Mouse (Mus musculus) lung, postnatal 14 days (tissue): ENCODE results near the gene Abcc8.

Experiments used
- DNase-seq: peaks from one replicate; pipeline ENCODE4 v3.0.0; 2021

Abcc8 gene

GRCm38 (mm10) chr7:46104256-46104915 lies 75.4 kb downstream of the Abcc8 start:
- no peak for DNase-seq

- DNase-seq, result no peak
These were observed 76.1 kb downstream of the Abcc8 start for GRCm38 (mm10) chr7:46103771-46104170.

GRCm38 (mm10) chr7:46103075-46103591 lies 76.7 kb downstream of the Abcc8 start:
- no peak for DNase-seq

- peak; percentile 74 for DNase-seq
These were observed 79.3 kb downstream of the Abcc8 start, which contains the start of gene Kcnj11 for GRCm38 (mm10) chr7:46100563-46100962. Gene Kcnj11, minus strand, starts transcription at chr7:46100764.

- DNase-seq, result no peak
These were observed 80.2 kb downstream of the Abcc8 start for GRCm38 (mm10) chr7:46099682-46100081.

GRCm38 (mm10) chr7:46098919-46099286 lies 80.9 kb downstream of the Abcc8 start:
- DNase-seq, result no peak

GRCm38 (mm10) chr7:46098221-46098918 lies 81.5 kb downstream of the Abcc8 start:
- no peak for DNase-seq

- DNase-seq, result no peak
These were observed 82.5 kb downstream of the Abcc8 start for GRCm38 (mm10) chr7:46097319-46097783.

GRCm38 (mm10) chr7:46096136-46096535 lies 83.7 kb downstream of the Abcc8 start:
- peak; percentile 76 for DNase-seq

GRCm38 (mm10) chr7:46092803-46093202 lies 87.0 kb downstream of the Abcc8 start:
- DNase-seq, result no peak

GRCm38 (mm10) chr7:46088241-46088640 lies 91.6 kb downstream of the Abcc8 start:
- DNase-seq, result no peak

- DNase-seq, result no peak
These were observed 93.5 kb downstream of the Abcc8 start for GRCm38 (mm10) chr7:46086378-46086777.

GRCm38 (mm10) chr7:46084839-46085513 lies 94.9 kb downstream of the Abcc8 start:
- peak; percentile 10 for DNase-seq

GRCm38 (mm10) chr7:46084024-46084423 lies 95.8 kb downstream of the Abcc8 start:
- no peak for DNase-seq

GRCm38 (mm10) chr7:46077675-46078074 lies 102.2 kb downstream of the Abcc8 start:
- DNase-seq, result no peak

- no peak for DNase-seq
These were observed 103.0 kb downstream of the Abcc8 start for GRCm38 (mm10) chr7:46076844-46077243.

- no peak for DNase-seq
These were observed 111.0 kb downstream of the Abcc8 start for GRCm38 (mm10) chr7:46068831-46069230.

GRCm38 (mm10) chr7:46063296-46063695 lies 116.5 kb downstream of the Abcc8 start:
- no peak for DNase-seq

GRCm38 (mm10) chr7:46061614-46062013 lies 118.2 kb downstream of the Abcc8 start:
- DNase-seq, result no peak

- DNase-seq, result no peak
These were observed 119.1 kb downstream of the Abcc8 start for GRCm38 (mm10) chr7:46060688-46061087.

- no peak for DNase-seq
These were observed 121.0 kb downstream of the Abcc8 start for GRCm38 (mm10) chr7:46058882-46059281.
